Mouse (Mus musculus) lung, adult 2 months (tissue): ENCODE data around the gene Lmnb2.

Source experiments
- CTCF ChIP-seq: fragments of 200-500 bp; IDR thresholded peaks from 2 replicates; pipeline ENCODE4 v1.5.1; 2011; ENCODE audit warnings: mild to moderate bottlenecking, low read length, control low read depth; ENCODE audit not compliant: insufficient read depth
- POLR2A ChIP-seq: fragments of 200-500 bp; IDR thresholded peaks from 2 replicates; pipeline ENCODE4 v1.6.1; 2011; ENCODE audit warnings: low read depth, mild to moderate bottlenecking, control low read depth, low read length, borderline replicate concordance; ENCODE audit errors: extremely low read depth

- no peak for TF ChIP-seq CTCF
- no peak for TF ChIP-seq POLR2A
These were observed 2.3 kb downstream of the Lmnb2 start for GRCm38 (mm10) chr10:80915736-80916135.
